Mouse (Mus musculus): ENCODE measurements at regions not wholly inside any gene's neighbourhood (a gene's known extent, or its start where the extent isn't known, plus 50 kb on each side); places are given as distances from the start of the nearest gene placed in this dataset.

DNA sequence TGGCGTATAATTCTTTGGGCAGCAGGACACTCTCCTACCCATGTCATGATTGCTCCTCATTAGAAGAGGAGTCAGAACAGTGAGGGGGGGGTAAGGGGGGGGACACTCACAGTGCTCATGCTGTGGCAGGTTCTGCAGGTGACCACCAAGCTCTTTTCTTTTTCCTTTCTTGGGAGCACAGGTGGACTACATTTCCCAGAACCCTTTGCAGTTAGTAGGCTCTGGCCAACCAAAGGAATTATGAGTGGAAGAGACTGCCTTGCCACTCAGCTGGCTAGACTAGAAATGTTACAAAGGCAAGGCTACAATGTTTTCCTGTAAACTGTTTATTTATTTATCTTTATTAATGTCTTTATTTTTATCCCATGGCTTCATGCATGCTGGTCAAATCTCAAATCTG is 53.6 kb upstream of the Ifnlr1 start:
- no peak for DNase-seq (ENCODE audit: low spot score in 2 of 2)

DNA sequence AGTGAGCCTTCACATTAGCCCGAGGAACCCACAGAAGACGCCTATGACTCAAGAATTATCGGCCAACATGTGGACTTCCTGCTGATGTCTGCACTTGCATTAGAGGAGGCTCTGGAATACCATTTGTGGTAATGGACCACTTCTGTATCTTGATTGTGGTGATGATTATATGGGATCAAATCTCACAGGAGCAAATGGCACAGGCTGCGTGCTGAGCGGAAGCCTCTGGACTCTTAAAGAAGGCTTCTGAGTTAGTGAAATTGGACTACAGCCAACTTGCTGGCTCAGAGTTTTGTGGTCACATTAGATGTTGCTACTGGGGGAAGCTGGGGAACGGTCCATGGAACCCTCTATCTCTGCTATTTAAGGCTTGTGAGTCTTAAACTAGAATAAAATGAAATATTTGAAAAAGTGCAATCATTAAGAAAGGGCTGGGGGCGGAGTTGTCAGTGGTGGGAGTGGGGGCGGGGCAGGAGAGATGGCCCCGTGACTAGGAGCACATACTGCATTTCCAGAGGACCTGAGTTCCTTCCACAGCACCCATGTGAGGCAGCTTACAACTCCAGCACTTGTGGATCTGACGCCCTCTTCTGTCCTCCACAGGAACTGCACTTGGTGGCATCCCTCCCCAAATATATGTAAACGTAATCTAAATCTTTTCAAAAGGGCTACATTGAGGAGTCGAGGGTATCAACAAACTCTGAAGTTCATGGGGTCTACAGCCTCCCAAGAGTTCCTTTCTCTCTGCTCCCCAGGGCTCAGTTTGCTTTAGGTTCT is 56.1 kb upstream of the Ifnlr1 start:
- no peak for DNase-seq (ENCODE audit: low spot score in 2 of 2)

DNA sequence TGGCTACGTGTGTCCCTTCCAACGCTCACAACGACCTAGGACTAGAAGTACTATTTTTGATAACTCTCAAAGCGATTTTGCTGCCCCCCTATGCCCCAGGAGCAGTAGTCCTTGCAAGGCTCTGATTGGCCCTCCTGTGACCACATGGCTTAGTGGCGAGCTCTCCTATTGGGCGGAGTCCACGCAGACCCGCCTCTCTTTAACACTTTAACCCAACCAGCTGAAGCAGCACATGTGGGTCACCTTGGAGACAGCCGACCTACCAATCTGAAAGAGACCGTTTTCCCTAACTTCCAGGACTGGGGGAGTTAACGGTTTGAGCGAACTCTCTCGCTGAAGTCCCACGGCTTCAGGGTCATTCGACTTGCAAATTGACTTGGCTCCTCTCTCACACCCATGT is 53.0 kb upstream of the Grhl3 start:
- DNase-seq (ENCODE audit: low spot score in 2 of 2) = no peak

DNA sequence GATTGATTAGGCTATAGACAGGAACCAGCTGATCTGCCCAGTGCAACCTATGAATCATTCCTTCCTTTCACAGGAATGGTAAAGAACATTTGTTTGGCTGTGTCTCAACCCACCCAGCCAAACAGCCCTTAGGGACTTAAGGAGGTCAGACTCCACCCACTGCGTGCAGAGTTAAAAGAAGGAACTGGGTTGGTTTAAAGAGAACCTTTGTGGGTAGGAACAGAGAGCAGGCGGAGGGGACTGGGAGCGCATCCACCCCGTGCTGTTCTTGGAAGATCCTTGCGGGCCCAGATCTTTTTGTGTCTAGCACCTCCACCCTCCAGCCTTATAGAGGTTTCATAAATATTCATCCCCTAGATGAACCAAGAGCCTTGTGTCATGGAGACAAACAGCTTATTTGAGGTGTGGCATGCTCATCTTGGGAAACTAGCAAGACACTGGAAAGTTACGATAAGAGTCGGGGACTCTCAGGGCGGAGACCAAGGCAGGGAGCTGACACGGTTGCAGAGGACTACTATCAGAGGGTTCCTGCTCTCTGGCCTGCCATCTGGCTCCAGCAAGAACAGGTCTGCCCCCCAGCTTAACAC is 49.8 kb upstream of the Grhl3 start:
- DNase-seq (ENCODE audit: low spot score in 2 of 2) = peak; percentile 3 to 8
